Mouse (Mus musculus) adrenal gland, postnatal 4 days (tissue): ENCODE data around the gene Fbxw2. TPM values are rescaled to one million over a fixed set of nuclear protein-coding genes. Genes with fewer than 3 reads are reported as not detected.
"Not testable (repeated sequence)": the region's sequence is repeated elsewhere in the genome, so short reads cannot be mapped to it uniquely, and the experiment has no call there.

Experiments used
- DNase-seq, 2 experiments: peaks; one replicate each; pipeline ENCODE4 v3.0.0; 2021 to 2022; ENCODE audit warnings: low spot score in 2 of 2, mixed read lengths in 2 of 2
- total RNA-seq, 2 experiments: library from RNA; stranded (reverse); gene quantifications; 2 replicates each; pipeline ENCODE4 v1.2.3; 2021

The Fbxw2 gene
- total RNA-seq, 2 experiments from 2014 or later: 70.4 to 77.6 TPM

- not testable (repeated sequence) for DNase-seq
Measured at GRCm38 (mm10) chr2:34815893-34816292, 10.2 kb downstream of the Fbxw2 start.

GRCm38 (mm10) chr2:34812706-34813105, 13.4 kb downstream of the Fbxw2 start:
- no peak for DNase-seq

GRCm38 (mm10) chr2:34810775-34811174, 15.3 kb downstream of the Fbxw2 start:
- DNase-seq: no peak

DNA sequence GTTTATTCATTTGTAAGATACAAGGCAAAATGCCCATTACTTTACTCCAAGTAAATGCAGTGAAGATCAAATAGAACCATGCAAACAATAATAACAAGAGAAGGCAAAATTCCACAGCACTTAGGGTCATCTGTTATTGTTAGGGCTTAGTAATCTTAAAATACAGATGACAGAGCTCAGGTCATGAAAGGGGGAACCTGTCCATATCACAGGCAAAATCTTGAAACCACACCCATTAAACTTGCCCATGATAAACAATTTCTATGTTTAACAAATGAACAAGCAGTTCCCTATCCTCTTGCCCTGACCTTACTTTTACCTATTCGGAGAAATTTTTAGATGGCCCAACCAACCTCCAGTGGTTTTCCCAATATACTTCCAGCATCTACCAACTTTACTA, 16.5 kb downstream of the Fbxw2 start:
- DNase-seq: no peak

DNA sequence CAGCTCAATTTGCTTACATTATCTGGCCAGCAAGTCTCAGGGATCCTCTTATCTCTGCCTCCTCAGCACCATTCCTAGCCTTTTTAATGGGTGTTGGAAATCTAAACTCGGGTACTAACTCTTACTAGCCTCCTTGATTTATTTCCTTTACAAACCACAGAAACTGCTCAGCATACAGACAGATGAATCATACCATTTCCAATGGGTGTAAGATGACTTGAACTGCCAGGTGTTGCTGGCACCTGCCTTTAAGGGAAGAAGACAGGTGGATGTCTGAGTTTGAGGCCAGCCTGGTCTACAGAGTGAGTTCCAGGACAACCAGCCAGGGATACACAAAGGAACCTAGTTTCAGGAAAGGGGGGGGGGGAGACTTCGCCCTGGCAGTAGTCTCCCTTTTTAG, 18.1 kb downstream of the Fbxw2 start:
- no peak for DNase-seq

- no peak for DNase-seq
Measured at GRCm38 (mm10) chr2:34805364-34805950, 20.7 kb downstream of the Fbxw2 start.

- DNase-seq: no peak
Measured at GRCm38 (mm10) chr2:34804815-34805214, 21.3 kb downstream of the Fbxw2 start.

DNA sequence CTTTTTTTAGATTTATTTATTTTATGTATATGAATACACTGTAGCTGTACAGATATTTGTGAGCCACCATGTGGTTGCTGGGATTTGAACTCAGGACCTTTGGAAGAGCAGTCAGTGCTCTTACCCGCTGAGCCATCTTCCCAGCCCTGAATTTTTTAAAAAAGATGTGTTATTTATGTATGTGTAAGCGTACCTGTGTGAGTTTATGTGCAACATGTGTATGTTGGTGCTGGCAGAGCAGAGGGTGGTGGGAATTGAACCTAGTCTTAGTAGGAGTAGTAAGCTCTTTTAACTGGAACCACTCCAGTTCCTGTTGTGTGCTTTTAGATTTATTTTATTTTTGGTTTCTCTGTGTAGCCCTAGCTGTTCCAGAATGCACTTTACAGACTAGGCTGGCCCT, 21.9 kb downstream of the Fbxw2 start:
- no peak for DNase-seq

GRCm38 (mm10) chr2:34803746-34804145, 22.4 kb downstream of the Fbxw2 start:
- DNase-seq: no peak

- DNase-seq: not testable (repeated sequence)
Measured at GRCm38 (mm10) chr2:34802565-34803245, 23.4 kb downstream of the Fbxw2 start.

- DNase-seq: peak; percentile 74 to 91
Measured at GRCm38 (mm10) chr2:34801516-34802482, 24.3 kb downstream of the Fbxw2 start.

DNA sequence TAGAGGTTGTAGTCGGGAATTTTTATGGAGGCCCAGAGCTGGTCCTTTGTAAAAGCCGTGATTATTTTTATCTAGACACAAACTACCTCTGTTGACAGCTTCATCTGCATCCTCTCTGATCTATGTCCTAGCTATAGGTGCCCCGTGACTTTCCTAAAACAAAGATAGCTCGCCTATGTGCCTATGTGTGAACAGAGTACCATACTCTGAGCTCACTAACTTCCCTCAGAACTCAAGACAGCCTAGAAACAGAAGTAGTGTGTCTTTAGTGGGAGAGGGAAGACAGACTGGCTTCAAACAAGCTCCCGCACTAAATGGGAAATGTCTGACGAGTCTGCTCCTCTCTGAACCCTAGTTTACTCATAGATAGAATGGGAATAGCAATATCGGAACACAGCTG, 25.7 kb downstream of the Fbxw2 start:
- no peak for DNase-seq

DNA sequence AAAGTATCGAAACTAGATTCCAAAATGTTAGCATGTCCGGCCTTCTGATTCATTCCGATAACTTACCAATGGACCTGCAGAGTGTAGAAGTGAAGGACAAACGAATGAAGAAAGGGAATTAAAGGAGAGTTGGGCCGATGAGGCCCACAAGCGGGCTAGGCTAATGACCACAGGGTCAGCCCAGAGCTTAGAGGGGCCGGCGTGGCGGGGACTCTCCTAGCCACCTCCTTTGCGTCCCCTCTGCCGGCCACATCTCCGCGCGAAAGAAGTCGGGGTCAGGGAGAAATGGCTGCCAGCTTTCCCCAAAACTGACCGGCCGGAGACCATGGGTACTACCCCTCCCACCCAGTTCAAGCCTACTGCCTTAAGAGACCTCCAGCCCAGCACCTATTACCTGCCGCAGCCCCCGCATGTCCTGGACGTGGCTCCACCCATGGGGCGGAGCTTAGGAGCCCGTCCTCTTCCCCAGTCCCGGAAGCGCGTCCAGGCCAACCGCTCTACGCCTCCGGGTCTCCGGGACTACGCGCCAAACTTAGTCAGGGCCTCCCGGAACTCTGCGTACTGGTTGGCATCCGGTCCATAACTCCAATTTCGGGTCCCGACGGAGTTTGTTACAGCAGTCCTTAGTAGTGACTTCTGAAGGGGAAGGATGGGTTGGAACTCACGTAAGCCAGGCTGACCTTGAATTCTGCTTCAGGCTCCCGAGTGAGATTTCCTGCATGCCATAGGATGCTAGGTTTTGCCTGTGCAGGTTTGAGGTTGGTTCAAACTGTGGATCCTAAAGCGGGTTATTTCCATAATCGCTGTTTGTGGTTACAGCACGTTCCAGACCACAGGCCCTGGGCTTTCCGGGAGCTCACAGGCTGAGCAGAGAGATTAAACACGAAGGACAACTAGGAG, 26.5 kb downstream of the Fbxw2 start, which contains the start of gene Rabepk:
Gene Rabepk, minus strand, starts transcription at position 556 of the 900 bp plus-strand sequence.
- DNase-seq: peak; percentile 50 to 66

DNA sequence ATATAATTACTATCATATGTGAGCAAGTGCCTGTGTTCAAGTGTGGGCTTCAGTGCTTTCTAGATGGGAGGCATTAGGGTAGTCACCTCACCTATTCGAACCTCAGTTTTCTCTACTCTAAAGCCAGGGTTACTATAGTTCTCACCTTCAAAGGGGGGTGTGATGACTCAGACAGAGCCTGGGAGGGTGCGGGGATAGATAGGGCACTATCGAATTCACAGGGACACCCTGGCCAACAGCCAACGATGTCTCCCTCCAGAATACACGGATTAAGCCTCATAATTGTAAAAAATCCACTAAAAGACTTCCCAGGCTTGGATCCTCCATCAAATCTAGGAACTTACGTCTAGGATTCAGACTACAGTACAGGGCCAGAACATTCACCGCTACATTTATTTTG, 30.7 kb downstream of the Fbxw2 start:
- DNase-seq: no peak

DNA sequence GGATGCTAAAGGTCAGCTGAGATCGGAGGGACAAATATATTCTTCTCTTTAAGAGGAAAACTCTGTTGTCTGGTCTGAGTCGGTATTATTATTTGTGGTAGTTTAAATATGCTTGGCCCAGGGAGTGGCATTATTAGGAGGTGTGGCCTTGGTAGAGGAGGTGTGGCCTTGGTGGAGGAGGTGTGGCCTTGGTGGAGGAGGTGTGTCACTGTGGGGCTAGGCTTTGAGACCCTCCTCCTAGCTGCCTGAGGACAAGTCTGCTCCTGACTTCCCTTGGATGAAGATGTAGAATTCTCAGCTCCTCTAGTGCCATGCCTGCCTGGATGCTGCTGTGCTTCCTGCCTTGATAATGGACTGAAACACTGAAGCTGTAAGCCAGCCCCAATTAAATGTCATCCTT, 31.6 kb downstream of the Fbxw2 start:
- DNase-seq: no peak

GRCm38 (mm10) chr2:34792543-34792942, 33.6 kb downstream of the Fbxw2 start:
- DNase-seq: not testable (repeated sequence)

- DNase-seq: no peak
Measured at GRCm38 (mm10) chr2:34790282-34790681, 35.8 kb downstream of the Fbxw2 start.

DNA sequence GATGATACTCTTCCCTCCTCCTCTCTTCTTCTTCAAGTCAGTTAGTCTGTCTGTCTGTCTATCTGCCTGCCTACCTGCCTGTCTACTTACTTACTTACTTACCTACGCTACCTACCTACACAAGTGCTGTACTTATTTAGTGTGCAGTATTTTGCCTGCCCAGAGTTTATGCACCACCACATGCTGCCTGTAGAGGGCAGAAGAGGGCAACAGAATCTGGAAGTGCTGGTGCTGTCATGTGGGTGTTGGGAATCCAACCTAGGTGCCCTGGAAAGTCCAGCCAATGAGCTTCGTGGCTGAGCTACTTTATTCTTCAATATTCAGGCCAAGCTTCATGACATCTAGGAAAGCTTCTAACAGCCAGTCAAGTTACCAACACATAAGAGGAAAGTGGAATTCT, 42.0 kb downstream of the Fbxw2 start:
- DNase-seq: no peak

- no peak for DNase-seq
Measured at GRCm38 (mm10) chr2:34783064-34784020, 42.8 kb downstream of the Fbxw2 start.
